Mouse (Mus musculus) hindbrain, embryonic 15.5 days (tissue): ENCODE measurements at regions not wholly inside any gene's neighbourhood (a gene's known extent, or its start where the extent isn't known, plus 50 kb on each side); places are given as distances from the start of the nearest gene placed in this dataset.

ENCODE experiments used
- ATAC-seq: fragments of 200-750 bp; cut with Nextera tagmentation; 2 replicates; pipeline ENCODE4 v1.8.0; 2017; ENCODE audit warnings: low read depth, moderate number of reproducible peaks, moderate TSS enrichment; ENCODE audit not compliant: low FRiP score
- H3K27ac ChIP-seq: fragments of 300-500 bp; sonication (generic); replicated peaks from 2 replicates; pipeline ENCODE4 v1.5.1; 2015; ENCODE audit warnings: mild to moderate bottlenecking, inconsistent platforms
- H3K27me3 ChIP-seq: fragments of 300-500 bp; sonication (generic); 2 replicates; pipeline ENCODE4 v1.6.1; 2015; ENCODE audit warnings: control low read depth, inconsistent platforms
- H3K36me3 ChIP-seq: fragments of 300-500 bp; sonication (generic); 2 replicates; pipeline ENCODE4 v1.6.1; 2015; ENCODE audit warnings: control low read depth, inconsistent platforms
- H3K4me1 ChIP-seq: fragments of 300-500 bp; sonication (generic); replicated peaks from 2 replicates; pipeline ENCODE4 v1.6.1; 2015; ENCODE audit warnings: control low read depth, inconsistent platforms
- H3K4me2 ChIP-seq: fragments of 300-500 bp; sonication (generic); 2 replicates; pipeline ENCODE4 v1.6.1; 2015; ENCODE audit warnings: moderate library complexity, mild to moderate bottlenecking, inconsistent platforms
- H3K4me3 ChIP-seq: fragments of 300-500 bp; sonication (generic); 2 replicates; pipeline ENCODE4 v1.5.1; 2015; ENCODE audit warnings: mild to moderate bottlenecking, inconsistent platforms
- H3K9ac ChIP-seq: fragments of 300-500 bp; sonication (generic); 2 replicates; pipeline ENCODE4 v1.6.1; 2015; ENCODE audit warnings: inconsistent platforms
- H3K9me3 ChIP-seq: fragments of 300-500 bp; sonication (generic); 2 replicates; pipeline ENCODE4 v1.6.1; 2016; ENCODE audit warnings: control low read depth, inconsistent platforms
- whole genome bisulfite sequencing: fragments of 180-500 bp; shearing (Covaris S2); methylation state at CpG from one replicate; pipeline ENCODE4 v1.1.7; 2015; 5-methylcytosine and 5-hydroxymethylcytosine counted together

- Histone ChIP-seq H3K36me3 (no peaks in the 10 kb centered on the region), H3K4me2 (no peak overlapping the region), H3K9me3 (no peaks in the 10 kb centered on the region), H3K4me3 (no peak overlapping the region), H3K27ac (no peak overlapping the region), H3K4me1 (peaks cover 16% of the 10 kb centered on the region), H3K9ac (no peak overlapping the region), H3K27me3 (peaks cover 6% of the 10 kb centered on the region; the same call in 1 of the 2 replicates)
- no peak for ATAC-seq
- WGBS, result 26% methylated on average over 5 of the region's 5 CpGs
Measured at GRCm38 (mm10) chr5:111901678-111902077, 168.0 kb downstream of the Gm26897 start.

GRCm38 (mm10) chr5:111908085-111908484 is 174.4 kb downstream of the Gm26897 start:
- Histone ChIP-seq H3K9ac (no peak overlapping the region), H3K4me1 (peaks cover 10% of the 10 kb centered on the region), H3K36me3 (no peaks in the 10 kb centered on the region), H3K9me3 (no peaks in the 10 kb centered on the region), H3K27me3 (no peaks in the 10 kb centered on the region), H3K4me3 (no peak overlapping the region), H3K4me2 (no peak overlapping the region), H3K27ac (no peak overlapping the region)
- WGBS, result 52% methylated on average over 14 of the region's 14 CpGs
- ATAC-seq, result no peak

GRCm38 (mm10) chr5:111910514-111910913 is 176.8 kb downstream of the Gm26897 start:
- Histone ChIP-seq H3K36me3 (no peaks in the 10 kb centered on the region), H3K9me3 (no peaks in the 10 kb centered on the region), H3K9ac (no peak overlapping the region), H3K4me3 (no peak overlapping the region), H3K4me2 (no peak overlapping the region), H3K27me3 (no peaks in the 10 kb centered on the region), H3K27ac (no peak overlapping the region), H3K4me1 (peaks cover 20% of the 10 kb centered on the region)
- ATAC-seq, result no peak
- 62% methylated on average over 8 of the region's 8 CpGs for WGBS

GRCm38 (mm10) chr5:111913354-111913753 is 179.6 kb downstream of the Gm26897 start:
- H3K27ac ChIP-seq, result peak overlapping the region; percentile 28; the same call in 1 of the 2 replicates
- WGBS, result 20% methylated on average over 7 of the region's 7 CpGs
- no peak overlapping the region for H3K4me3 ChIP-seq
- H3K27me3 ChIP-seq, result no peaks in the 10 kb centered on the region
- H3K9ac ChIP-seq, result no peak overlapping the region
- no peak overlapping the region for H3K4me2 ChIP-seq
- H3K4me1 ChIP-seq, result peaks cover 26% of the 10 kb centered on the region
- no peak for ATAC-seq
- no peaks in the 10 kb centered on the region for H3K36me3 ChIP-seq
- H3K9me3 ChIP-seq, result no peaks in the 10 kb centered on the region

GRCm38 (mm10) chr5:111914296-111914695 is 180.6 kb downstream of the Gm26897 start:
- Histone ChIP-seq H3K27me3 (no peaks in the 10 kb centered on the region), H3K4me1 (peaks cover 33% of the 10 kb centered on the region), H3K27ac (no peak overlapping the region), H3K36me3 (no peaks in the 10 kb centered on the region), H3K9me3 (no peaks in the 10 kb centered on the region), H3K4me2 (no peak overlapping the region), H3K4me3 (no peak overlapping the region), H3K9ac (no peak overlapping the region)
- no peak for ATAC-seq
- 79% methylated on average over 3 of the region's 3 CpGs for WGBS

GRCm38 (mm10) chr5:111917643-111918252 is 184.0 kb downstream of the Gm26897 start:
- Histone ChIP-seq H3K9ac (no peak overlapping the region), H3K4me1 (peaks cover 35% of the 10 kb centered on the region)
- ATAC-seq, result peak; percentile 72

GRCm38 (mm10) chr5:111918888-111919287 is 185.2 kb downstream of the Gm26897 start:
- Histone ChIP-seq H3K9me3 (no peaks in the 10 kb centered on the region), H3K9ac (no peak overlapping the region), H3K4me3 (no peak overlapping the region), H3K27ac (no peak overlapping the region), H3K36me3 (no peaks in the 10 kb centered on the region), H3K4me2 (no peak overlapping the region), H3K4me1 (peaks cover 35% of the 10 kb centered on the region), H3K27me3 (no peaks in the 10 kb centered on the region)
- 71% methylated on average over 14 of the region's 14 CpGs for WGBS
- no peak for ATAC-seq

More at GRCm38 (mm10) chr5:111917643-111918252, 184.0 kb downstream of the Gm26897 start:
- H3K9me3 ChIP-seq, result no peaks in the 10 kb centered on the region
- no peak overlapping the region for H3K4me2 ChIP-seq
- H3K27ac ChIP-seq, result peak overlapping the region; percentile 54
- no peaks in the 10 kb centered on the region for H3K36me3 ChIP-seq
- 11% methylated on average over 8 of the region's 8 CpGs for whole genome bisulfite sequencing
- H3K27me3 ChIP-seq, result no peaks in the 10 kb centered on the region
- H3K4me3 ChIP-seq, result no peak overlapping the region

- H3K9me3 ChIP-seq, result no peaks in the 10 kb centered on the region
- no peak overlapping the region for H3K4me3 ChIP-seq
- peaks cover 37% of the 10 kb centered on the region for H3K4me1 ChIP-seq
- no peaks in the 10 kb centered on the region for H3K36me3 ChIP-seq
- no peak overlapping the region for H3K9ac ChIP-seq
- ATAC-seq, result peak; percentile 66
- peak overlapping the region; percentile 4; the same call in 1 of the 2 replicates for H3K4me2 ChIP-seq
- H3K27me3 ChIP-seq, result no peaks in the 10 kb centered on the region
- 17% methylated on average over 18 of the region's 18 CpGs for WGBS
- H3K27ac ChIP-seq, result peak overlapping the region; percentile 63
Measured at GRCm38 (mm10) chr5:111922991-111923701, 189.4 kb downstream of the Gm26897 start.

- H3K27me3 ChIP-seq, result 0 out of 2 replicates have a peak, but pooled peaks cover 2% of the 10 kb centered on the region
- no peaks in the 10 kb centered on the region for H3K36me3 ChIP-seq
- ATAC-seq, result no peak
- no peak overlapping the region for H3K27ac ChIP-seq
- no peak overlapping the region for H3K9ac ChIP-seq
- no peak overlapping the region for H3K4me2 ChIP-seq
- no peaks in the 10 kb centered on the region for H3K9me3 ChIP-seq
- peaks cover 34% of the 10 kb centered on the region for H3K4me1 ChIP-seq
- no peak overlapping the region for H3K4me3 ChIP-seq
- WGBS, result 33% methylated on average over 6 of the region's 6 CpGs
Measured at GRCm38 (mm10) chr5:111925757-111926156, 192.0 kb downstream of the Gm26897 start.

- H3K36me3 ChIP-seq, result no peaks in the 10 kb centered on the region
- H3K9ac ChIP-seq, result no peak overlapping the region
- H3K4me3 ChIP-seq, result no peak overlapping the region
- no peak overlapping the region for H3K27ac ChIP-seq
- no peak for ATAC-seq
- 23% methylated on average over 15 of the region's 15 CpGs for WGBS
- H3K4me2 ChIP-seq, result no peak overlapping the region
- H3K27me3 ChIP-seq, result 0 out of 2 replicates have a peak, but pooled peaks cover 2% of the 10 kb centered on the region
- H3K4me1 ChIP-seq, result peaks cover 20% of the 10 kb centered on the region
- no peaks in the 10 kb centered on the region for H3K9me3 ChIP-seq
Measured at GRCm38 (mm10) chr5:111929180-111929990, 195.7 kb downstream of the Gm26897 start.

GRCm38 (mm10) chr5:111929991-111930339 is 196.2 kb downstream of the Gm26897 start:
- ATAC-seq, result no peak
- 50% methylated on average over 3 of the region's 3 CpGs for WGBS
- H3K27me3 ChIP-seq, result 0 out of 2 replicates have a peak, but pooled peaks cover 2% of the 10 kb centered on the region

GRCm38 (mm10) chr5:111931733-111932132 is 198.0 kb downstream of the Gm26897 start:
- ATAC-seq, result no peak
- H3K9me3 ChIP-seq, result no peaks in the 10 kb centered on the region
- H3K4me3 ChIP-seq, result no peak overlapping the region
- no peaks in the 10 kb centered on the region for H3K36me3 ChIP-seq
- peaks cover 18% of the 10 kb centered on the region for H3K4me1 ChIP-seq
- H3K27me3 ChIP-seq, result 0 out of 2 replicates have a peak, but pooled peaks cover 2% of the 10 kb centered on the region
- no peak overlapping the region for H3K4me2 ChIP-seq
- H3K27ac ChIP-seq, result no peak overlapping the region
- no peak overlapping the region for H3K9ac ChIP-seq
- WGBS, result 69% methylated on average over 3 of the region's 3 CpGs

More at GRCm38 (mm10) chr5:111929991-111930339, 196.2 kb downstream of the Gm26897 start:
- no peaks in the 10 kb centered on the region for H3K9me3 ChIP-seq
- no peak overlapping the region for H3K27ac ChIP-seq
- no peak overlapping the region for H3K4me2 ChIP-seq
- H3K9ac ChIP-seq, result no peak overlapping the region
- H3K4me1 ChIP-seq, result peaks cover 20% of the 10 kb centered on the region
- H3K36me3 ChIP-seq, result no peaks in the 10 kb centered on the region
- no peak overlapping the region for H3K4me3 ChIP-seq
